Mouse (Mus musculus) lung, adult 2 months (tissue): ENCODE measurements around the gene Foxe1. TPM values are rescaled to one million over a fixed set of nuclear protein-coding genes. Genes with fewer than 3 reads are reported as not detected.

Experiments
- DNase-seq: peaks from one replicate; pipeline ENCODE4 v3.0.0; 2022
- H3K4me1 ChIP-seq: fragments of 200-500 bp; 2 replicates; pipeline ENCODE4 v1.6.1; 2011; ENCODE audit warnings: low read length; ENCODE audit not compliant: control insufficient read depth, insufficient read depth
- H3K4me3 ChIP-seq: fragments of 200-500 bp; replicated peaks from 2 replicates; pipeline ENCODE3; 2011; ENCODE audit warnings: low read depth, mild to moderate bottlenecking, control low read depth, low read length; ENCODE audit errors: extremely low read depth
- CTCF ChIP-seq: fragments of 200-500 bp; IDR thresholded peaks from 2 replicates; pipeline ENCODE4 v1.5.1; 2011; ENCODE audit warnings: mild to moderate bottlenecking, low read length, control low read depth; ENCODE audit not compliant: insufficient read depth
- POLR2A ChIP-seq: fragments of 200-500 bp; IDR thresholded peaks from 2 replicates; pipeline ENCODE4 v1.6.1; 2011; ENCODE audit warnings: low read depth, mild to moderate bottlenecking, control low read depth, low read length, borderline replicate concordance; ENCODE audit errors: extremely low read depth
- WGBS: fragments of 180-500 bp; shearing (Covaris S2); methylation state at CpG from one replicate; pipeline ENCODE4 v1.1.7; 2018; 5-methylcytosine and 5-hydroxymethylcytosine counted together
- polyA plus RNA-seq: library from polyadenylated mRNA; depleted of rRNA; stranded (reverse); fragments of >200 nt; gene quantifications from 2 replicates; pipeline ENCODE4 v1.2.3, GENCODE M21; 2012

The Foxe1 gene
- polyA plus RNA-seq, 1 experiment = 1.6 TPM

- 11% methylated on average over 4 of the region's 4 CpGs for WGBS
- no peak for DNase-seq
- Histone ChIP-seq H3K4me1 (peaks cover 3% of the 10 kb centered on the region), H3K4me3 (no peak overlapping the region)
- TF ChIP-seq POLR2A (no peak), CTCF (no peak)
These were observed 3.7 kb downstream of the Foxe1 start for GRCm38 (mm10) chr4:46347141-46347540.

GRCm38 (mm10) chr4:46347580-46348515, 4.4 kb downstream of the Foxe1 start:
- 6% methylated on average over 41 of the region's 41 CpGs for WGBS
- peaks cover 3% of the 10 kb centered on the region for H3K4me1 ChIP-seq
- DNase-seq = no peak
- H3K4me3 ChIP-seq = no peak overlapping the region
- TF ChIP-seq CTCF (no peak), POLR2A (no peak)

GRCm38 (mm10) chr4:46348897-46349296, 5.5 kb downstream of the Foxe1 start:
- Histone ChIP-seq H3K4me3 (no peak overlapping the region), H3K4me1 (peaks cover 3% of the 10 kb centered on the region)
- no peak for TF ChIP-seq POLR2A
- TF ChIP-seq CTCF = no peak
- WGBS = 25% methylated on average over 9 of the region's 9 CpGs
- DNase-seq = no peak

- no peak for DNase-seq
- 50% methylated on average over 5 of the region's 5 CpGs for WGBS
- TF ChIP-seq CTCF = no peak
- TF ChIP-seq POLR2A = no peak
These were observed 6.1 kb downstream of the Foxe1 start for GRCm38 (mm10) chr4:46349530-46349929.

GRCm38 (mm10) chr4:46353045-46353444, 9.6 kb downstream of the Foxe1 start:
- TF ChIP-seq CTCF = no peak
- TF ChIP-seq POLR2A = no peak
- no peaks in the 10 kb centered on the region for H3K4me1 ChIP-seq
- WGBS = 24% methylated on average over 10 of the region's 10 CpGs
- H3K4me3 ChIP-seq = no peak overlapping the region
- no peak for DNase-seq

More at GRCm38 (mm10) chr4:46349530-46349929, 6.1 kb downstream of the Foxe1 start:
- Histone ChIP-seq H3K4me1 (no peaks in the 10 kb centered on the region), H3K4me3 (no peak overlapping the region)

- TF ChIP-seq POLR2A = no peak
- peak; percentile 67 for TF ChIP-seq CTCF
- Histone ChIP-seq H3K4me3 (no peak overlapping the region), H3K4me1 (no peaks in the 10 kb centered on the region)
- WGBS = 47% methylated on average over 12 of the region's 12 CpGs
- DNase-seq = peak; percentile 55
These were observed 13.1 kb downstream of the Foxe1 start for GRCm38 (mm10) chr4:46356351-46357133.

- 62% methylated on average over 12 of the region's 12 CpGs for whole genome bisulfite sequencing
- no peak overlapping the region for H3K4me3 ChIP-seq
- TF ChIP-seq POLR2A (no peak), CTCF (no peak)
- no peaks in the 10 kb centered on the region for H3K4me1 ChIP-seq
- DNase-seq = no peak
These were observed 16.3 kb downstream of the Foxe1 start for GRCm38 (mm10) chr4:46359539-46360253.

- Histone ChIP-seq H3K4me1 (no peaks in the 10 kb centered on the region), H3K4me3 (no peak overlapping the region)
- 44% methylated on average over 5 of the region's 5 CpGs for WGBS
- no peak for DNase-seq
- no peak for TF ChIP-seq POLR2A
- no peak for TF ChIP-seq CTCF
These were observed 17.8 kb downstream of the Foxe1 start for GRCm38 (mm10) chr4:46361258-46361657.

GRCm38 (mm10) chr4:46364360-46364759, 21.0 kb downstream of the Foxe1 start:
- 81% methylated on average over 2 of the region's 2 CpGs for WGBS
- DNase-seq = no peak
- Histone ChIP-seq H3K4me1 (no peaks in the 10 kb centered on the region), H3K4me3 (no peak overlapping the region)
- TF ChIP-seq POLR2A (no peak), CTCF (no peak)
